Mouse (Mus musculus): Measurements from ENCODE around the gene Atoh1.
A peak's percentile ranks its signal among the peaks of the same experiment; 100 is the strongest.

Atoh1 gene

GRCm38 (mm10) chr6:64728499-64729198, at the start of gene Atoh1:
Atoh1 (plus strand) TSS chr6:64729125.
- no peak for DNase-seq

GRCm38 (mm10) chr6:64683974-64684373, 45.0 kb upstream of the Atoh1 start:
- DNase-seq = peak; percentile 40

- DNase-seq = no peak
These were observed 44.0 kb upstream of the Atoh1 start for GRCm38 (mm10) chr6:64684973-64685372.

GRCm38 (mm10) chr6:64688181-64688944, 40.6 kb upstream of the Atoh1 start:
- no peak for DNase-seq

DNA sequence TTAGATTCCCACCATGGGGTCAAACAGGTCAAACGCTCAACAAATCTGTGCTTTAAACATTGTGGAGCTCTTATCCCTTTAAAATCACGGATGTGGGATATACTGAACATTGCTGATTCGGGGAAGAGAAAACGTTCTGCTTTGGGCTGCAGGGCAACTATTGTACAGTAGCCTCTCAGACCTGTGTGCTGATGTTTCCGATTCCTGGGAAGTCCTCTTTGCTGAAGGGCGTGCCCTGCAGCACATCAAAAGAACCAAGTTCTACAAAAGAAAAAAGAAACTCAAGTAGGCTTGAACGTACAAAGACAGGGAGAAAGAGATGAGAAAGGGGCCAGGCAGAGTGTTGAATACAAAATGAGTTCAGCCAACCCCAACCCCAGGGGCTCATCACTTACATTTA, 34.2 kb upstream of the Atoh1 start:
- no peak for DNase-seq

DNA sequence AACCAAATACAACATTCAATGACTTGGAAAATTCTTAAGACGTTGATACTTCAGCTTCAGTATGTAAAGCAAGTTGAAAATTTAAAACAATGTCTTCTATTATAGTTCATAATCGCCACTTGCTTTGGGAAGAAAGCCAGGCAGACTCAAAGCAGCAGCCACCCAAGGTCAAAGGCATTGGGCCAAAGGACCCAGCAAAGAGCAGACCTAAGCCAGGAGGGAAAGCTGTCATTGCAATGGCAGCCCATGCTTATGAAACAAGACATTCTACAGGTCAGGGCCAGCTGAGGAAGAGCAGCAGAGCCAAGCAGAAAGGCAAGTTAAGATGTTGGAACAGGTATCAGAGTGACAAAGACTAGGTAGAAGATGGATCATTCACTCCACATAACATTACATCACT, 25.3 kb upstream of the Atoh1 start:
- no peak for DNase-seq

DNA sequence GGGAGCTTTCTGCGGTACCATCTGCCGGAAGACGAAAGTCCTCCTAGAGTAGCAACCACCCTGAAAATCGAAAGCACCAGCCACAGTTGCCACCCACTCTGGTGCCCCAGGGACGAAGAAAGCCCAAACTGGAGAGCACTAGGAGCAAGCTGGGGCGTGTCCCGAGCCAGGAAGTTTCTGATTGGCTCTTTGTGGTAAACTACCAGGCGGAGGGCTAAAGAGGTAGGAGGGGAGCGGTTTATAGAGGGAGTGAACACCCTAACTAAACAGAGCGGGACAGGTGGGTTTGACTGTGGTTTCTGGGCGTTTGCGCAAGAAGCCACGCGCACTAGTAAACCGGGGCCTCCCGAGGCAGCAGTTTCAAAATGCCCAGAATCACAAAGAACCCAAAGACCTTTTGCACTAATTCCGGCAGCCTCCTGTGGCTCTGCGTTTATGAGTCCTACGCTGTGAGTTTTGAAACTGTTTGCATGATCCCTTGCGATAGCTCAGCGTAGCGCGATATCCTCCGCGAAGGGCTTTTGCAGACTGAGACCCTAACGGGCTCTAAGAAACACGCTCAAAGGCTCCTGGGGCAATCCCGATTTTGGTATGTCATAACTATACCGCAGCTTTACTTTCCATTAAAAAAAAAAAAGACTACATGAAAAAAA, 1.0 kb upstream of the Atoh1 start:
- no peak for DNase-seq

DNA sequence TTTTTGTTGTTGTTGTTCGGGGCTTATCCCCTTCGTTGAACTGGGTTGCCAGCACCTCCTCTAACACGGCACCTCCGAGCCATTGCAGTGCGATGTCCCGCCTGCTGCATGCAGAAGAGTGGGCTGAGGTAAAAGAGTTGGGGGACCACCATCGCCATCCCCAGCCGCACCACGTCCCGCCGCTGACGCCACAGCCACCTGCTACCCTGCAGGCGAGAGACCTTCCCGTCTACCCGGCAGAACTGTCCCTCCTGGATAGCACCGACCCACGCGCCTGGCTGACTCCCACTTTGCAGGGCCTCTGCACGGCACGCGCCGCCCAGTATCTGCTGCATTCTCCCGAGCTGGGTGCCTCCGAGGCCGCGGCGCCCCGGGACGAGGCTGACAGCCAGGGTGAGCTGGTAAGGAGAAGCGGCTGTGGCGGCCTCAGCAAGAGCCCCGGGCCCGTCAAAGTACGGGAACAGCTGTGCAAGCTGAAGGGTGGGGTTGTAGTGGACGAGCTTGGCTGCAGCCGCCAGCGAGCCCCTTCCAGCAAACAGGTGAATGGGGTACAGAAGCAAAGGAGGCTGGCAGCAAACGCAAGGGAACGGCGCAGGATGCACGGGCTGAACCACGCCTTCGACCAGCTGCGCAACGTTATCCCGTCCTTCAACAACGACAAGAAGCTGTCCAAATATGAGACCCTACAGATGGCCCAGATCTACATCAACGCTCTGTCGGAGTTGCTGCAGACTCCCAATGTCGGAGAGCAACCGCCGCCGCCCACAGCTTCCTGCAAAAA, 496 bp downstream of the Atoh1 start:
- DNase-seq = no peak

GRCm38 (mm10) chr6:64730030-64730429, 1.1 kb downstream of the Atoh1 start:
- peak; percentile 7 for DNase-seq

DNA sequence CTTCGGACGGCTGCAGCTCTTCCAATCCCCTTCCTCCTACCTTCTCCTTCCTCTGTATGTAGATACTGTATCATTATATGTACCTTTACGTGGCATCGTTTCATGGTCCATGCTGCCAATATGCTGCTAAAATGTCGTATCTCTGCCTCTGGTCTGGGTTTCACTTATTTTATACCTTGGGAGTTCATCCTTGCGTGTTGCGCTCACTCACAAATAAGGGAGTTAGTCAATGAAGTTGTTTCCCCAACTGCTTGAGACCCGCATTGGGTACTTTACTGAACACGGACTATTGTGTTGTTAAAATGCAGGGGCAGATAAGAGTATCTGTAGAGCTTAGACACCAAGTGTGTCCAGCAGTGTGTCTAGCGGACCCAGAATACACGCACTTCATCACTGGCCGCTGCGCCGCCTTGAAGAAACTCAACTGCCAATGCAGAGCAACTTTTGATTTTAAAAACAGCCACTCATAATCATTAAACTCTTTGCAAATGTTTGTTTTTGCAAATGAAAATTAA, 1.6 kb downstream of the Atoh1 start:
- no peak for DNase-seq

DNA sequence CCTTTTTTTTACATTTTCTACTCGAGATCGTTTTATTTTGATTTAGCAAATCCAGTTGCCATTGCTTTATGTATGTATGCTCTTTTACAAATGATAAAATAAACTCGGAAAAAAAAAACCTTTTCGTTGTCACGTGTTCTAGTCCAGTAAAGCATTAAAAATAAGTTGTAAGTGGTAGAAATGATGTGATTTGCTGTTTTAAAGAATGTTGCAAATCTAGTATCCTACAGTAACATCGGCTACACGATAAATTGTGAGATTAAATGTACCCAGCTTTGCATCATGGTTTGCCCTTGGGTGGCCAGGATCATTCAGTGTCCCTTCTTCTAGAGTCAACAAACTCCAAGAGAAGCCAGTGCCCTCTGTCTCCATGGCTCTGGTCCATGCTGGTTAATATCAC, 2.2 kb downstream of the Atoh1 start:
- DNase-seq = no peak

DNA sequence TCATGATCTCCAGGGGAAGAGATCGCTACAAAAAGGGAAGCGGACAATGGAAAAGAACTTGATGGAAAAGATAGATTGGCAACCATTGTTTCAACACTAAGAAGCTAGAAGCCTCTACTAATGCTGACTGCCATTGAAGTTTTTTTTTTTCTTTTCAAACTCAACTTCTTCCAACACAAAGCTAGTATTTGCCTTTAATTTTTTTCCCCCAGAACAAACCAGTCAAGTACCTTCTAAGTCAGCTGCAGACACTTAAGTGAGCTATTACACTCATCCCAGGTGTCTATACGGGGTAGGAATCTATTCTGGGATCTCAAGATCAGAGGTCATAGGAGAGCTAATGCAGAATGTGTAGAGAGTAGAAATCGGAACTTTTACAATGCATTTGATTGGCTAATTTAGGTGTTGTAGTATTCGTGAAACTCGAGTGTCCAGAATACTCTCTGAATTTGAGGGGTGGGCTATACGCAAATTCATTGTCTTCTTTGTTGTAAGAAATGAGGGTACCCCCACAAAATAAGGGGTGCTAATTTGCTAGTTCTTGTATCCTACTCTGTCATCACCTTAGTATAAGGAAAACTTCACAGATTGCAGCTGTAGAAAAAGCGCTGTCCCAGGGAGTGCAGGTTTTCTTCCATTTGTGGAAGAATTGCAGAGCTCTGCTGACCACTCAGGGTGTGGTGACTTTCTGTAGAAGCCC, 2.8 kb downstream of the Atoh1 start:
- no peak for DNase-seq

DNA sequence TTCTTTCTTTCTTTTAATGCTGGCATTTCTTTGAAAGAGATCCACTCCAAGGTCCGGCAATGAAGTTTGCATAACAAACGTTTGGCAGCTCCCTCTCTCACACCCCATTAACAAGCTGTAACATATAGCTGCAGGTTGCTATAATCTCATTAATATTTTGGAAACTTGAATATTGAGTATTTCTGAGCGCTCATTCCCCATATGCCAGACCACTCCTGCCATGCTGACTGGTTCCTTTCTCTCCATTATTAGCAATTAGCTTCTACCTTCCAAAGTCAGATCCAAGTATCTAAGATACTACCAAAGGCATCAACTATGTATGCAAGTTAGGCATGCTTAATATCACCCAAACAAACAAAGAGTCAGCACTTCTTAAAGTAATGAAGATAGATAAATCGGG, 4.4 kb downstream of the Atoh1 start:
- no peak for DNase-seq

DNA sequence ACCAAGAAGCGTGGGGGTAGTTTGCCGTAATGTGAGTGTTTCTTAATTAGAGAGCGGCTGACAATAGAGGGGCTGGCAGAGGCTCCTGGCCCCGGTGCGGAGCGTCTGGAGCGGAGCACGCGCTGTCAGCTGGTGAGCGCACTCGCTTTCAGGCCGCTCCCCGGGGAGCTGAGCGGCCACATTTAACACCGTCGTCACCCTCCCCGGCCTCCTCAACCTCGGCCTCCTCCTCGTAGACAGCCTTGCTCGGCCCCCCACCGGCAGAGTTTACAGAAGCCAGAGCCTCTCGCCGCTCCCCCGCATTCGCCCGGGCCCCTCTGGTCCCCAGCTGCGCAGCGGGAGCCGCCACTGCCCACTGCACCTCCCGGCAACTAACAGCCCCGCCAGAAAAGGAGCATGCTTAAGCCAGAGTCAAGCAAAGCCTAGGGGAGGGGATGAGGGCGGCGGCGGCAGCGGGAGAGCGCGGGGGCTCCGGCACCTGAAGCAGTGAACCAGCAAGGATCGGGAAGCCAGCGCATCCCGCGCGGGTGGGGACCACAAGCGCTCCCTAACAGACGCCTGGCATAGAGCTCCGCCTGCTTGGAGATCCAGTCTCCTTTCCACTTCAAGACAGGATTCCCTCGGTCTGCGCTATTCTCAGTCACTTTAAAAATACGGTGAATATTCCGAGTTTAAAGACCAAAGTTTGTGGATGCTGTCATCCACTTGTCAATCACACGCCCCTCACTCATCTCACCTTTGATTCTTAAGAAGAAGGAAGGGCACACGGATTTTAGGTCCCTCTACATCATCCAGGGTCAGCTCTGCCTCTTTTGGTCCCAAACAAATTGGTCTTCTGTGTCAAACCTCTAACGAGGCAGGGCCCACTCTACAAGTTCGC, 5.8 kb downstream of the Atoh1 start:
- peak; percentile 19 for DNase-seq

DNA sequence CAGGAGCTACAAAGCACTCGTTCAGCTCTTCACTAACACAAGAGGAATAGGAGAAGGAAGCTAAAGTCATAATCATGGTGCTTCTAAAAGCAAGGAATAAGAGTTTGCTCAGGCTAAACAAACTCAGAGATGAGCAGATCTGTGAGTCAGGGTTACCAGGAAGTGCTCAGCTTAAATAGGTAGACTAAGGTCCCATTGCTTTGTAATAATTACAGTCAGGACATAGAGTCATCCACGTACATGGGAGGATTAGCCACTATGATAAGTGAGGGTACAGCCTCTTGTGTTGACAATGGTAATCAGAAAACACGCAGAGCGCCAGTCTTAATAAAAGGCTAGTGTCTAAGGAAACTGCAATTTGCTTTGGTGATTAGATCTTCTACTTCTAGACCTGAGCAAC, 7.4 kb downstream of the Atoh1 start:
- no peak for DNase-seq

- no peak for DNase-seq
These were observed 14.1 kb downstream of the Atoh1 start for GRCm38 (mm10) chr6:64742915-64743489.

- DNase-seq = no peak
These were observed 25.6 kb downstream of the Atoh1 start for GRCm38 (mm10) chr6:64754515-64754914.

DNA sequence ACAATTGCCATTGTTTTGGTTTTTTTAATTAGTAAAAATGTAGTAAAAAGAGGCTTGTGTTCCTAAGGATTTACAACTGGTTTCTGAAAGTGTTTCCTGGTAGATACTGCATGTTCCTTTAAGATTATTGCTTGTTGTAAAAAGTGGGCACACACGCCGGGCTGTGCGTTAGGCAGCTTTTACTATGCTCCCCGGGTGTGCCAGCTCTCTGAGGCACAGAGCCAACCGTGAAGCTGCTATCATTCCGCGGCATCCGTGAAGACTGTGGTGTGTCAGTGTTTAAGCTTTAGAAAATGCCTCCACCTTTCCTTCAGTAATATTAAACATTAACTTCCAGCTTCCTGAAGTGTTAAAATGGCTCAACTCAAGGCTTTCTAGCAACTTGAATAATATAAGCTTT, 35.0 kb downstream of the Atoh1 start:
- DNase-seq = peak; percentile 4

- DNase-seq = no peak
These were observed 44.5 kb downstream of the Atoh1 start for GRCm38 (mm10) chr6:64773430-64773829.

All from right cerebral cortex, postnatal 25 days (tissue).